Mouse (Mus musculus) kidney, adult 2 months (tissue): Measurements from ENCODE around the gene Spink4. TPM values are rescaled to one million over a fixed set of nuclear protein-coding genes. Genes with fewer than 3 reads are reported as not detected.

Experiments
- DNase-seq: peaks from one replicate; pipeline ENCODE4 v3.0.0; 2021
- H3K27ac ChIP-seq: fragments of 200-500 bp; 2 replicates; pipeline ENCODE4 v1.5.1; 2012; ENCODE audit warnings: low read depth, low read length, control low read depth, inconsistent platforms; ENCODE audit not compliant: insufficient read depth
- H3K27me3 ChIP-seq: fragments of 200-500 bp; replicated peaks from 2 replicates; pipeline ENCODE4 v1.6.1; 2012; ENCODE audit warnings: mild to moderate bottlenecking, moderate library complexity, low read length, inconsistent platforms; ENCODE audit not compliant: control insufficient read depth, insufficient read depth
- H3K36me3 ChIP-seq: fragments of 200-500 bp; 2 replicates; pipeline ENCODE4 v1.6.1; 2012; ENCODE audit warnings: mild to moderate bottlenecking, moderate library complexity, low read length, inconsistent platforms; ENCODE audit not compliant: control insufficient read depth, insufficient read depth
- H3K4me1 ChIP-seq: fragments of 200-500 bp; 2 replicates; pipeline ENCODE4 v1.6.1; 2011; ENCODE audit warnings: low read length; ENCODE audit not compliant: control insufficient read depth, insufficient read depth
- H3K4me3 ChIP-seq: fragments of 200-500 bp; 2 replicates; pipeline ENCODE4 v1.5.1; 2011; ENCODE audit warnings: mild to moderate bottlenecking, low read depth, low read length, control low read depth; ENCODE audit not compliant: insufficient read depth
- CTCF ChIP-seq: fragments of 200-500 bp; conservative IDR thresholded peaks from 2 replicates; pipeline ENCODE4 v1.5.1; 2011; ENCODE audit warnings: low read depth, mild to moderate bottlenecking, control low read depth, low read length, moderate library complexity, mixed read lengths; ENCODE audit not compliant: insufficient read depth, insufficient read length
- POLR2A ChIP-seq: fragments of 200-500 bp; IDR thresholded peaks from one replicate; pipeline ENCODE4 v1.6.1; 2011; ENCODE audit warnings: low read depth, low read length, control low read depth
- WGBS: fragments of 180-500 bp; shearing (Covaris S2); methylation state at CpG from one replicate; pipeline ENCODE4 v1.1.7; 2018; 5-methylcytosine and 5-hydroxymethylcytosine counted together
- polyA plus RNA-seq: library from polyadenylated mRNA; depleted of rRNA; stranded (reverse); fragments of >200 nt; gene quantifications from 2 replicates; pipeline ENCODE4 v1.2.3, GENCODE M21; 2012

Spink4 gene
- polyA plus RNA-seq, 1 experiment, result 3.2 TPM

DNA sequence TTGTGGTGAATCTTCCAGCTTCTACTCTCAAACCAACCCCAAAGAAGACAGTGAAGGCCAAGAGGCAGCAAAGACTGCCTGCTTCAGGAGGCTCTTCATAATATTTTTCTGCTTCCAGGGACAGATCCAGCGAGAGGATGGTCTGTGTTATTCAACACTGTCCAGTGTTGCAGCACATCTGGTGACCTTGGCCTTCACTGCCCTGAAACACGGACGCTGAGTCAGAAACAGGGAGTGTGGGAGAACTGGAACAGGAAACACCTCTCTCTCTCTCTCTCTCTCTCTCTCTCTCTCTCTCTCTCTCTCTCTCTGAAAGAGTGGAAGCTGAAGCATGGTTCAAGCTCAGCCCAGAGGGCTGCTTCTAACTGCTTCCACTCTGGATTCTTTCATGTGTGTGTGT lies 30.6 kb upstream of the Spink4 start:
- no peaks in the 10 kb centered on the region for H3K36me3 ChIP-seq
- H3K4me1 ChIP-seq, result no peaks in the 10 kb centered on the region
- H3K27ac ChIP-seq, result no peak overlapping the region
- H3K27me3 ChIP-seq, result no peaks in the 10 kb centered on the region
- WGBS, result 33% methylated on average over 3 of the region's 3 CpGs
- TF ChIP-seq CTCF, result no peak
- TF ChIP-seq POLR2A, result no peak
- H3K4me3 ChIP-seq, result no peak overlapping the region
- no peak for DNase-seq

DNA sequence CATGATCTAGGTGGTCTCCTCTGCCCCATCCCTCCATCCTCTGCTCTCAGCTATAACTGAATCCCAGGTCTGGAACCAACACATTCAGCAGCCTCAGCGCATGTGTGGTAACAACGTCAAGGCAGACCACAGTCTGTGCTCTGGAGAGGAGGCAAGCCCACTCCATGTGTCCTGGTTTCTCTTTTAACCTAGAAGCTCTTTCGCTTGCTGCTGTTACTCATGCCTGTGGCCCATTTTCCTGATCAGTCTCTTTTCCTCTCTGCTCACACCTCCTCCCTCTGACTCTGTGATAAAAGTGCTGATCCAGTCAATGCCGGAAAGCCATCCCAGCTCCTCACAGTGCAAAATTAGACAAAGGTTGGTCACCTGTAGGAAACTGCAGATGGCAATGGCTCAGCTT lies 29.9 kb upstream of the Spink4 start:
- Histone ChIP-seq H3K4me3 (no peak overlapping the region), H3K27ac (no peak overlapping the region), H3K27me3 (no peaks in the 10 kb centered on the region), H3K36me3 (no peaks in the 10 kb centered on the region), H3K4me1 (no peaks in the 10 kb centered on the region)
- DNase-seq, result no peak
- WGBS, result 91% methylated on average over 4 of the region's 4 CpGs
- TF ChIP-seq POLR2A (no peak), CTCF (no peak)

DNA sequence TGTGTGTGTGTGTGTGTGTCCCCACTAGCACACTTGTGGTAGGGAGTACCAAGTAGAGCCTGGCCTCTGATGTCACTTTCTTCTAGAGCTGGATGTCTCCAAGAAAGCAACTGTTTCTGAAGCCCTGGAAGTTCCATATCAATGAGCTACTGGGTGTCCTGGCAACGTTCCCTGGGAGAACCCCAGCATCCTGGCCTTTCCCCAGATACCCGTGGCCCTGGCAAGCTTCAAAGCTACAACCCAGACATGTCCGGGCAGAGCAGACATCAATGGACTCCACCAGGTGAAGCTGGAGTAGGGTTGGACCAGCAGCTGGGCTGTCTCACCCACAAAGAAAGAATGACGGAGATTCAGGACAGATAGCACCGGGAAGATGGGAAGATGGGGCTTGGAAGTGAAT lies 28.6 kb upstream of the Spink4 start:
- no peaks in the 10 kb centered on the region for H3K36me3 ChIP-seq
- no peaks in the 10 kb centered on the region for H3K4me1 ChIP-seq
- H3K27me3 ChIP-seq, result no peaks in the 10 kb centered on the region
- TF ChIP-seq CTCF, result no peak
- no peak for TF ChIP-seq POLR2A
- WGBS, result 81% methylated on average over 5 of the region's 5 CpGs
- H3K27ac ChIP-seq, result no peak overlapping the region
- no peak for DNase-seq
- no peak overlapping the region for H3K4me3 ChIP-seq

DNA sequence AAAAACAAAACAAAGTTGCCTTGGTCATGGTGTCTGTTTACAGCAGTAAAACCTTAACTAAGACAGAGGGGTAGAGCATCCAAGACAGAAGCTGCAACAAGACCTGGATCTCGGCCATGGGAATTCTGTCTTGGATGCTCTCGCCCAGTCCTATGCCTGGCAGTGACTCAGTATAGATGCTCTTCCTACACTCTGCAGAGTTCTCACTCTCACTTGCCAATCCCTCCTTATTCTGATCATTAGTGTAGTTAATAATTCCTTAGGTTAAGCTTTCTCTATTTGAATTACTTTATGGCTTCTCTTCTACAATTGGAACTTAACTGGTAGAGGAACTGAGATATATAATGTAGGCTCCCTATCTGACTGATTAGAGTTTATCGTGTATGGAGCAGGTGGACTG lies 24.7 kb upstream of the Spink4 start:
- TF ChIP-seq CTCF, result no peak
- TF ChIP-seq POLR2A, result no peak
- Histone ChIP-seq H3K27me3 (no peaks in the 10 kb centered on the region), H3K4me1 (no peaks in the 10 kb centered on the region), H3K36me3 (no peaks in the 10 kb centered on the region), H3K4me3 (no peak overlapping the region), H3K27ac (no peak overlapping the region)
- no peak for DNase-seq
- 94% methylated on average over 3 of the region's 3 CpGs for WGBS

DNA sequence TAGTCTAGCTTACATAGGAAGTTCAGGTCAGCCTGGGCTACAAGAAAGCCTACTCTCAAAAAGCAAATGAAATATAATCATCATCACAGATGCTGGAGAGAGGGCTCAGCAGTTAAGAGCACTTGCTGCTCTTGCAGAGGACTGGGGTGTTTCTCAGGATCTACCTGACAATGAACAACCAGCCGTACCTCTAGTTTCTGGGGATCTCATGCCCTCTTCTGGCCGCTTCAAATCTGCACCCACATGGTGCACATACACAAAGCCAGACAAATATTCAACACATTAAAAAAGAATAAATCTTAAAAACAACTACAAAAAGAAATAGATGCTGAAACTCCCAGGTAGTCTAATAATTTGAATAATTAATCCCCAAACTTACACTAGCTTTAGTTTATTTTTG lies 24.2 kb upstream of the Spink4 start:
- H3K4me3 ChIP-seq, result no peak overlapping the region
- no peak for TF ChIP-seq POLR2A
- TF ChIP-seq CTCF, result 0 out of 2 replicates have a peak, but pooled peaks have one; percentile 3
- H3K36me3 ChIP-seq, result no peaks in the 10 kb centered on the region
- no peaks in the 10 kb centered on the region for H3K27me3 ChIP-seq
- H3K4me1 ChIP-seq, result no peaks in the 10 kb centered on the region
- WGBS, result 100% methylated on average over 2 of the region's 2 CpGs
- no peak for DNase-seq
- H3K27ac ChIP-seq, result no peak overlapping the region

DNA sequence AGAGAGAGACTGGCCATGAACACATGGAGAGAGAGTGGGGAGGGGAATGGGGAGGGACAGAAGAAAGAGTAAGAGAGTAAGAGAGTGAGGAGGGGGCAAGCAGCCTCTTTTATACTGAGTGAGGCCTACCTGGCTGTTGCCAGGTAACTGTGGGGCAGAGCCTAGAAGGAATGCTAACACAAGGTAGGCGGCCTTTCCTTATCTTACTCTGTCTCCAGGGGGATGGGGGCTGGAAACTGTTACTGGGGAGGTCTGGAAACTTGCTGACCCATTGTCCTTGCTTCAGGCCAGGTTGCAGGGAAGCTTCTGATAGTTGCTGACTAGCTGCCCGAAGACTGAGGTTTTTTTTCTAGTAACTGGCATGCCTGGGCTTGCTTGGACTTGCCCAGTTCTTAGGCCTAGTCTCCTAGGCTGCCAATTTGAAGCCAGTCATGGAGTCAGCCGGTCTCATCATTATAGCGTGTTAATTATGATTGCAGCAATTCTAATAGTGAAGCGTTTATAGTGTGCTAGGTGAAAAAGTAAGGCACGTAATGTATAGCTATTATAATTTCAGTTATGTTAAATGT lies 21.3 kb upstream of the Spink4 start:
- no peak for DNase-seq
- H3K4me3 ChIP-seq, result no peak overlapping the region
- H3K27ac ChIP-seq, result no peak overlapping the region
- no peaks in the 10 kb centered on the region for H3K4me1 ChIP-seq
- H3K27me3 ChIP-seq, result no peaks in the 10 kb centered on the region
- H3K36me3 ChIP-seq, result no peaks in the 10 kb centered on the region
- 93% methylated on average over 6 of the region's 6 CpGs for WGBS
- TF ChIP-seq CTCF, result no peak
- no peak for TF ChIP-seq POLR2A

DNA sequence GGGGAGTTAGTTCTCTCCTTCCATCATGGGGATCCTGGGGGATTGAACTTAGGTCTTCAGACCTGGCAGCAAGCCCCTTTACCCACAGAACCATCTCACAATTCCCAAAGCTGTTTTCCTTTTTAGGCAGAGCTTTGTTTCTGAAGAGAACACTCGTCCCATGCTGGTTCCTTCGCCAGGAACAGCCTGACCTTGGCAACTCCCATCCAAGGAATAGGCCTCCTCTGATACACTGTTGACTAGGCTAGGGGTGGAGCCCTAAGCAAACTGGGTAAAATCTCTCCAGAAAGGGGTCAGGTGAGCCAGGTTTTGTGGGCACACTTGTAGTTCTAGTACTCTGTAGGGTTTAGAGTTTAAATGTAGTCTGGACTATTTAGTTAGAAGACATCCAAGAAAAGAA lies 20.6 kb upstream of the Spink4 start:
- H3K27ac ChIP-seq, result no peak overlapping the region
- DNase-seq, result no peak
- no peaks in the 10 kb centered on the region for H3K36me3 ChIP-seq
- no peaks in the 10 kb centered on the region for H3K27me3 ChIP-seq
- 84% methylated on average over 2 of the region's 2 CpGs for WGBS
- H3K4me1 ChIP-seq, result no peaks in the 10 kb centered on the region
- TF ChIP-seq CTCF (no peak), POLR2A (no peak)
- H3K4me3 ChIP-seq, result no peak overlapping the region

DNA sequence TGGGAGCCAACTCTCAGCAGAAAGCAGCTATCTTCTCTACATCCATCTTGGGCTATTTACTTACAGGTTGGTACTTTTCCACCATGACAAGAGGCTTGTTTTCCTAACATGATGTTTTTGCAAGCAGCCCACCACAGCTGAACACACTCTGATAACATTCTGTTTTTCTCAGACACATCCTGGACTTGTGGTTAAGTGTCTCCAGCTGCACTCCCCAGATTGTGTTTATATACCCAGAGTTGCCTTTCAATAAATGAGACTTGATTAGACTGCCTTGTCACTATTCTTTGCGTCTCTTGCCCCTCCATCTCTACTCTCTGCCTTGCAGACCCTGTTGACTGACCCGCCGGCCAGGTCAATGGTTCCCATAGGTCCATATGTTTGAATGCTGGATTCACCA lies 19.8 kb upstream of the Spink4 start:
- TF ChIP-seq POLR2A (no peak), CTCF (no peak)
- H3K27ac ChIP-seq, result no peak overlapping the region
- no peak overlapping the region for H3K4me3 ChIP-seq
- no peak for DNase-seq
- H3K27me3 ChIP-seq, result no peaks in the 10 kb centered on the region
- WGBS, result 98% methylated on average over 3 of the region's 3 CpGs
- no peaks in the 10 kb centered on the region for H3K4me1 ChIP-seq
- no peaks in the 10 kb centered on the region for H3K36me3 ChIP-seq
